Mouse (Mus musculus): ENCODE measurements around the gene Dact2. TPM values are rescaled to one million over a fixed set of nuclear protein-coding genes. Genes with fewer than 3 reads are reported as not detected.

Gene Dact2
- total and polyA plus RNA-seq, 3 experiments = not detected

DNA sequence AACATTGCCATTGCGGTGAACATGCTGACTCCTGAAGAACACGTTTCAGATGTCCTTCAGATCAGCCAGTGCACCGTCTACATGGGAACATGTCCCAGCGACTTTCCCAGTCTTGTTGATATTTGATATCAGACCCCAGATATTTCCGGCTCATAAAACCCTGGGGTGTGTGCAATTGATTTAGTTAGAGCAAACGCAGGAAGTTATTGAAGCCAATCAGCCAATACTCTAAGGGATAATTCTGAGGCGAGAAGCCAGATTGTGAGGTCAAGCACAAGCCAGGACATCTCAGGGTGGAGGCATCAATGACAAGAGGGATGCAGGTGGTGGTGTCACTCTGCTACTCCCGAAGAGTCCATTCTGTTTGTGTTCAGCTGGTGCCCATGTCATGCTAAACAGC lies 46.3 kb upstream of the Dact2 start:
- H3K4me2 ChIP-seq (ENCODE audit: insufficient read depth, low read depth, poor library complexity, severe bottlenecking) = no peak overlapping the region
- no peaks in the 10 kb centered on the region for H3K79me2 ChIP-seq (replicated peaks; ENCODE audit: control insufficient read depth, extremely low read depth, insufficient read depth, poor library complexity, severe bottlenecking)
- no peak overlapping the region for H3K4me3 ChIP-seq (replicated peaks in 1 of 3; ENCODE audit: low read depth in 2 of 3, low read length in 2 of 3, poor library complexity in 1 of 3)
- H3K4me1 ChIP-seq (ENCODE audit: control insufficient read depth in 1 of 2, insufficient read depth in 2 of 2) = no peaks in the 10 kb centered on the region
- no peaks in the 10 kb centered on the region for H3K9me3 ChIP-seq (replicated peaks; ENCODE audit: low read length)
- no peak for DNase-seq (ENCODE audit: extremely low read depth)
- no peak for TF ChIP-seq USF1 (IDR thresholded peaks at IDR 0.05; ENCODE audit: low read depth, low read length)
- TF ChIP-seq HCFC1 (IDR thresholded peaks at IDR 0.05; ENCODE audit: low read depth, low read length) = no peak
- TF ChIP-seq TCF12 (IDR thresholded peaks at IDR 0.05; ENCODE audit: low read depth, low read length) = no peak
- no peak for TF ChIP-seq MAFK (IDR thresholded peaks at IDR 0.05; ENCODE audit: insufficient replicate concordance, low read length)
- TF ChIP-seq BHLHE40 (IDR thresholded peaks at IDR 0.05; ENCODE audit: low read depth, low read length) = no peak
- TF ChIP-seq MAZ (IDR thresholded peaks at IDR 0.05; ENCODE audit: low read depth, low read length) = no peak
- TF ChIP-seq ZC3H11A (IDR thresholded peaks at IDR 0.05; ENCODE audit: low read depth, low read length) = no peak
- TF ChIP-seq UBTF (IDR thresholded peaks at IDR 0.05; ENCODE audit: low read depth, low read length) = no peak
- no peak for TF ChIP-seq MAX (IDR thresholded peaks at IDR 0.05; ENCODE audit: low read length)
- TF ChIP-seq CHD2 (IDR thresholded peaks at IDR 0.05; ENCODE audit: low read length) = no peak
- TF ChIP-seq ZNF384 (IDR thresholded peaks at IDR 0.05; ENCODE audit: low read depth, low read length) = no peak
- no peak for TF ChIP-seq POLR2AphosphoS2 (IDR thresholded peaks at IDR 0.05; ENCODE audit: low read depth, low read length)
- no peak for TF ChIP-seq SMC3 (IDR thresholded peaks at IDR 0.05; ENCODE audit: low read depth, low read length)
- no peak for TF ChIP-seq USF2 (conservative IDR thresholded peaks at IDR 0.05; ENCODE audit: low read depth, low read length)
- no peak for TF ChIP-seq ZKSCAN1 (IDR thresholded peaks at IDR 0.05; ENCODE audit: borderline replicate concordance, low read depth, low read length)
- TF ChIP-seq E2F4 (IDR thresholded peaks at IDR 0.05; ENCODE audit: insufficient replicate concordance, low read depth, low read length) = no peak
- no peak for TF ChIP-seq CHD1 (IDR thresholded peaks at IDR 0.05; ENCODE audit: low read depth, low read length)
- H3K27me3 ChIP-seq (replicated peaks) = peaks cover 57% of the 10 kb centered on the region
- in situ Hi-C loops (cut with MboI; ENCODE audit: low pct_ligation_motif_present, low pct_unique_long_range_greater_than_20kb, low sequenced_read_pairs) (no loop called here), dilution Hi-C loops (cut with MboI; ENCODE audit: extremely low pct_ligation_motif_present, extremely low pct_unique_long_range_greater_than_20kb, low sequenced_read_pairs) (no loop called here)
- H3K36me3 ChIP-seq (replicated peaks in 1 of 2; ENCODE audit: control insufficient read depth in 1 of 2, insufficient read depth in 1 of 2, low read length in 1 of 2) = no peaks in the 10 kb centered on the region
- H3K27ac ChIP-seq (ENCODE audit: insufficient read depth, low read depth) = no peak overlapping the region
- H3K9ac ChIP-seq (ENCODE audit: insufficient read depth, low read depth) = no peak overlapping the region

DNA sequence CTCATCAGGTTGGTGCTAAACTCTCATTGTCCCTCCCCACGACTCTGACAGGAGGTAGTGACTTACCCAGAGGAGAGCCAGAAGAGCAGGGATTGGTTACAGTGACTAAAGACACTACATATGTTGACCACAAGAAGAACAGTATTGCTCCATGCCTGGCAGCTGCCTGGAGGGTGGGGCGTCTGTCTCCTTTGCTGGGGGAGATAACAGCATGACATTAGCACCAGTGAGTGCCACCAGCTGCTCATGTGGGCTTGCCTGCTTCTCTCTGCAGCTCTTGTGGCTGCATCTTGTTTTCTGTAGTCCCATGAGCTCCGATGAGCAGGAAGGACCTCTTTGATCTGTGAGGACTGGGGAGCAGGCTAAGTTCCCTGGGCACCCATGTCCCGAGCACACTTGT lies 45.5 kb upstream of the Dact2 start:
- H3K9ac ChIP-seq (ENCODE audit: insufficient read depth, low read depth) = no peak overlapping the region

More for the DNA sequence above, 45.5 kb upstream of the Dact2 start:
- H3K79me2 ChIP-seq (replicated peaks; ENCODE audit: control insufficient read depth, extremely low read depth, insufficient read depth, poor library complexity, severe bottlenecking) = no peaks in the 10 kb centered on the region
- H3K27me3 ChIP-seq (replicated peaks) = peaks cover 64% of the 10 kb centered on the region
- H3K4me3 ChIP-seq (replicated peaks in 1 of 3; ENCODE audit: low read depth in 2 of 3, low read length in 2 of 3, poor library complexity in 1 of 3) = no peak overlapping the region
- no peaks in the 10 kb centered on the region for H3K36me3 ChIP-seq (replicated peaks in 1 of 2; ENCODE audit: control insufficient read depth in 1 of 2, insufficient read depth in 1 of 2, low read length in 1 of 2)
- H3K4me1 ChIP-seq (ENCODE audit: control insufficient read depth in 1 of 2, insufficient read depth in 2 of 2) = no peaks in the 10 kb centered on the region
- no peak for TF ChIP-seq JUND (conservative IDR thresholded peaks at IDR 0.05; ENCODE audit: low read depth, low read length)
- no peak for TF ChIP-seq RAD21 (IDR thresholded peaks at IDR 0.05; ENCODE audit: low read depth, low read length)
- TF ChIP-seq ZC3H11A (IDR thresholded peaks at IDR 0.05; ENCODE audit: low read depth, low read length) = no peak
- TF ChIP-seq USF2 (conservative IDR thresholded peaks at IDR 0.05; ENCODE audit: low read depth, low read length) = no peak
- TF ChIP-seq IRF4 (IDR thresholded peaks at IDR 0.05; ENCODE audit: low read depth, low read length) = no peak
- no peak for TF ChIP-seq CHD2 (IDR thresholded peaks at IDR 0.05; ENCODE audit: low read length)
- TF ChIP-seq NELFE (IDR thresholded peaks at IDR 0.05; ENCODE audit: low read depth, low read length) = no peak
- no peak for TF ChIP-seq ETS1 (conservative IDR thresholded peaks at IDR 0.05; ENCODE audit: low read depth, low read length)
- no peak for DNase-seq (ENCODE audit: extremely low read depth)
- no peak overlapping the region for H3K4me2 ChIP-seq (ENCODE audit: insufficient read depth, low read depth, poor library complexity, severe bottlenecking)
- H3K9me3 ChIP-seq (replicated peaks; ENCODE audit: low read length) = no peaks in the 10 kb centered on the region
- H3K27ac ChIP-seq (ENCODE audit: insufficient read depth, low read depth) = no peak overlapping the region
- in situ Hi-C loops (cut with MboI; ENCODE audit: low pct_ligation_motif_present, low pct_unique_long_range_greater_than_20kb, low sequenced_read_pairs) = no loop called here
- dilution Hi-C loops (cut with MboI; ENCODE audit: extremely low pct_ligation_motif_present, extremely low pct_unique_long_range_greater_than_20kb, low sequenced_read_pairs) = no loop called here

Data from CH12.LX (cell line).